Mouse (Mus musculus) cerebellum, adult 2 months (tissue): ENCODE measurements around the gene Trp53bp1.

Source experiments
- CTCF ChIP-seq: fragments of 200-500 bp; IDR thresholded peaks from 2 replicates; pipeline ENCODE4 v1.5.1; 2011; ENCODE audit warnings: low read depth, mild to moderate bottlenecking, control low read depth, low read length, moderate library complexity, borderline replicate concordance; ENCODE audit not compliant: insufficient read depth
- POLR2A ChIP-seq: fragments of 200-500 bp; IDR thresholded peaks from 2 replicates; pipeline ENCODE4 v1.6.1; 2011; ENCODE audit warnings: low read length, control low read depth, borderline replicate concordance; ENCODE audit not compliant: insufficient read depth

- TF ChIP-seq POLR2A (no peak), CTCF (no peak)
Measured at GRCm38 (mm10) chr2:121169173-121169572, 102.0 kb downstream of the Trp53bp1 start.
